Mouse (Mus musculus) left cerebral cortex, adult 9 months (tissue): ENCODE data around the gene Map3k9.

ENCODE experiments used
- DNase-seq, 2 experiments: peaks; one replicate each; pipeline ENCODE4 v3.0.0; 2022; ENCODE audit warnings: low spot score in 2 of 2

Gene Map3k9

GRCm38 (mm10) chr12:81787262-81787661 lies 6.3 kb upstream of the Map3k9 start:
- no peak for DNase-seq

GRCm38 (mm10) chr12:81783301-81783700 lies 2.3 kb upstream of the Map3k9 start:
- no peak for DNase-seq

DNA sequence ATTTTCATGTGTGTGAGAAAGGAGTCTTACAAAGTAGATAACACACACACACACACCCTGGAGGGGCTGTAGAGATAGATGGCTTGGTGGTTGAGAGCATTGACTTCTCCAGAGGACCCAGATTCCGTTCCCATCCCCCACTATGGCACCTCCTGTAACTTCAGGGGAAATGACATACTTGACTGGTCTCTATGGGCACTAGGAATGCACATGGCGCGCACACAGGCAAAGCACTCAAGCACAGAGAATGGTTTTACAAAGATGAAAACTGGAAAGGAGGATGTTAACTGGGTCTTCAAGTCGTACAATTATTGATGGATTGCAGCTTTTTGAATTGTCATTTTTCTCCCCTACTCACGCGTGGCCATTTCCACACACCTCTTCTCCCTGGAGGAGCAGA lies 1.6 kb upstream of the Map3k9 start:
- DNase-seq = no peak

DNA sequence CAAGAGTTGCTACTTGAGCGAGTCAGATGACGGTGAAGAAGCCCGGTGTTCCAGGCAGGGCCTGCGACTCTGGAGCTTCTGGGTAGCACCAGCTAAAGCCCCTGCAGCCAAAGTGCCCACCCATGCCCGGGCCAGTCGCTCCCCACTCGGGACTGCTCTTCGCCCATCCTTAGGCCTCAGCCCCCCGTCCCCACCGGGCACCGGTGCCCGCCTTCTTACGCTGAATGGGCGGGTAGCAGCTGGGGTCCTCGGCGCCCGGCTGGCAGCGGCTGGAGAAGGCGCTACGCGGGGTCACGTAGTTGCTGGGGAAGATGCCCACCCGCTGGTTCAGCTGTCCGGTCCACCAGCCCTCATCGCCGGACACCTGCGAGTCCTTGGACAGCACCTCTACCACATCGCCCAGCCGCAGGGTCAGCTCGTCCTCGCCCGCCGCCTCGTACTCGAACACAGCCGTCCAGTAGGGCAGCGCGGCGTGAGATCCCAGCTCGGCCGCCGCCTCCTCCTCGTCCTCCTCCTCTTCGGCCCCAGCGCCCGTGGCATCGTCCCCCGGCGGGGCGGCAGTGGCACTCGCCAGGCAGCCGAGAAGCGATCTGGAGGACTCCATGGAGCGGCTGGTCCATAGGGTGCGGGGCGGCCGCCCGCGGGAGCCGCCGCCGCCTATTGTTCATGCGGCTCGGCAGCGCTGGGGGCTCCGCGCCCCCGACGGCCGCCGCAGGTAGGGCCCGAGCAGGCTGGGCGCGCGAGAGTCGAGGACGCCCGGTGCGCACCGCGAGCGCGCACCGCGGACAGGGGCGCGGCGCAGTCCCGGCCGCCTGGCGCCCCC lies 493 bp downstream of the Map3k9 start:
- no peak for DNase-seq

DNA sequence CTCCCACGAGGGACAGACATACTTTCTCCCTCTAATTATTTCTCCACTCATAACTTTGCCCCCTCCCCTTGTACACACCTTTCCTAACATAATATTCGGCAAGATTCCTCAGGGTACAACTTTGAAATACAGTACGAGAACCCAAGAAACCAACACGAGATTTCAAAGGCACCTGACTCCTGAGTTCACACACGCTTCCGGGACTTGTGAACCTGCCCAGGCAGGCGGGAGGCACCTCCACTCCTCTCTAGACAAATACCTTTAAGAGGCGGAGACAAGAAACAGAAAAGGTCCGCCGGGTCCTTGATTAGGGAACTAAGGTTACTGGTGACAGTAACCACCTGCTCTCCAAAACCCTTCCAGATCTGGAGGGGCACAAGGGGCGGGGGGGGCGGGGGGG lies 1.1 kb downstream of the Map3k9 start:
- DNase-seq = no peak

DNA sequence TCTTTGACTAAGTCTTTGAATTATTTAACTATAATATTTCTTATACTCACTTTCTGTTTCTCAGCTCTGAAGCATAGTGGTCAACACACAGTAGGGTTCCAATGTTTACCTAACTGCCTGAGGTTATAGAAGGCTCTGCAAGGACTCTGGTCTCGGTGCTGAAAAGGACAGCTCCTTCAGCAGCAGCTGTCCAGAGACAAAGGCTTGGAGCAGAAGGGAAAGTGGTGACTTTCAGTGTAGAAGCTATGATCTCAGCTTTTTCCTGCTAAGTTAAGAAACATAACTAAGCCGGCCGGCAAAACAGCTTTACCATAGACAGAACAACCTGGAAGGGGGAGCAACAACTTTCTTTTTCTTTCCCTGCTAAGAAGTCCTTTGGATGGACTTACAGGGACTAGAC lies 4.8 kb downstream of the Map3k9 start:
- no peak for DNase-seq

DNA sequence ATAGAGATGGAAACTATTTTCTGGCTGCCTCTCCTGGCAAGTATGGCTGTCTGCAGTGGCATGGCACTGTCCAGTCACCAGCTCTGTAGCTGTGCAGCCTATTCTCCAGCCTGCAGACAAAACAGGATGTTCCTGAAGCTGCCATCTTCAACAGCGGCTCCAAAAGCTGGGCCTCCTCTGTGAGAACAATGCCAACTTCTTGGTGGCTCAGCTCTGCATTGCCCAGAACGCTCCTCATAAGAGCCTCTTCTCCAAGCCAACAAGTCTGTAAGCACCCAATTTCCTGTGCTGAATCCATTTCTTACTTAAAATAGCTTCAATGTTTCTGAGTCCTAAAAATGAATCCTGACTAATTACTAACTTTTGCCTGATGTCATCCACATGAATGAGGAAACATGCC lies 5.3 kb downstream of the Map3k9 start:
- no peak for DNase-seq

- DNase-seq = no peak
Observed at GRCm38 (mm10) chr12:81774186-81774585, 6.8 kb downstream of the Map3k9 start.

GRCm38 (mm10) chr12:81769458-81769857 lies 11.5 kb downstream of the Map3k9 start:
- no peak for DNase-seq

DNA sequence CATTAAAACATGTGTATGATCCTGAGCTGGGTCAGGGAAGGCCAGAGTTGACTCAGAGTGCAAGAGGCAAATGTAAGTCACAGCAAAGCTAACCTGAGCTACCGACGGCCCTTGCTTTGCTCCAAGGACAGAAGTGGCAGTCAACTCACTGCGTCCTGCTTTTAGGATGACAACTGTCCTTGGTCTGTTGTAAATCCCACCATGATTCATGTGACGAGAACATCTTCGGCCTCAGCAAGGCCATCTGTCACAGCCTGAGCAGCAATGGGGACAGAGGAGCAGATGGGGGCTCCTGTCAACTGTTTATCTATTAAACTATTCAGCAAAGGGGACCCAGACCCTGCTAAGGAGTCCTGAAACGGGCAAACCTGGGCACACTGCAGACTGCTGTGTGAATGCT lies 15.6 kb downstream of the Map3k9 start:
- DNase-seq = no peak

DNA sequence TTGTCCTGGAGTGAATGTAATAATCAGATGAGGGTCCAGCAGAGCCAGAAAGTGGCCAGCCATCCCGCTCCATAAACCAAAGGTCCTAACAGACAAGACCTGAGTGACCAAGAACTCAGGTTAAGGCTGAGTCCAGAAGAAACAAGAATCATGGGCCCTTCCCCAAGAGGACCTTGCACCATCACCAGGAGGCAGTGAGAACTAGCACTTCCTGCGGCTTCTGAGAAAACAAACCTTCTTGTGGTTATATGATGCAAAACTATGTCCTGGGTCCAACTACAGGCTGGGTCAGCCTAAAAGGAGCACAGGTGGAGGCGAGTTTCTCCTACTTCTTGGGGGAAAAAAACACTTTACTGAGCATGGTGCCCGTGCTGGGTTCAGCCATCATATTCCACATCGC lies 16.6 kb downstream of the Map3k9 start:
- DNase-seq = no peak

- peak in 1 of 2 experiments; percentile 36 for DNase-seq
Observed at GRCm38 (mm10) chr12:81754651-81755050, 26.3 kb downstream of the Map3k9 start.

GRCm38 (mm10) chr12:81751116-81751515 lies 29.9 kb downstream of the Map3k9 start:
- DNase-seq = no peak

DNA sequence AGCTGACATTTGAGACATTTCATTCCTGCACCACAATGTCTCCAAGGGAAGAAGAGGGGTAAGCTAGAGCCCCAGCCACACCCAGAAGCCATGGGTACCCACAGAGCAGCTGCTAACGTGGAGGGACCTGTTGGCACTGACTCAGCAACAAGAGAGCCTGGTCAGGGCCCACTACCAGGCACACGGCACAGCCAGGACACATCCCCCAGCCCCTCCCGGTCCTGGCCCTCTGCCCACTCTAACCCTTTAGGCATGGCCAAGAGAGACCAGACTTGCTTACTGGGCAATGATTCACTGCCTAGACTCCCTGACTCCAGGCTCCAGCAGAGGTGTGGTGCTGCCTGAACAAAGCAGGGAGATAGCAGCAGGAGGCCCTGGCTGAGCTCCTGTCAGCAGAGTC lies 32.1 kb downstream of the Map3k9 start:
- DNase-seq = no peak

DNA sequence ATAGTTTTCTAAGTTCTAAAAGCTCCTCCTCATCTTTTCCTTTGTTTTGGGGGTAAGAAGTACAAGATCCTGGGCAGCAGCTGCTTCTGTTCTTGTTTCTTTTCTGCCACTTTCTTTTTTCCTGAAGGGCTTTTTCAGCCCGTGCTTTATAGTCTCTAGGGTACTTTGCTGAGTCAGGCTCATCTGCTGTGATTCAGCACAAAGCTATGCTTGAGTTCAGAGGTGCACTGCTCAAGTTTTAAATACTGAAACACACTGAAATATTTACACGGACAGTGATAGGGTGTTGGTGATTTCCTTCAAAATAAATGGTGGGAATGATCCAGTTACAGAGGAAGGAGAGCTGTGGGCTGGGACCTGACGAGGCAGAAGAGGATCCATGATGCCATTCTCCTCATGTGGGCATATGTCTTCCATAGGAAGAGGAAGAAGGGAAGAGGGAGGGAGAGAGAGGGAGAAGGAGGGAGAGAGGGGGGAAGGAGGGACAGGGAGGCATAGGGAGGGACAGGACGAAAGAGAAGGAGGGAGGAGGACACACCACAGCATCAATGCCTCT lies 32.9 kb downstream of the Map3k9 start:
- no peak for DNase-seq

GRCm38 (mm10) chr12:81746400-81747024 lies 34.5 kb downstream of the Map3k9 start:
- DNase-seq = no peak

DNA sequence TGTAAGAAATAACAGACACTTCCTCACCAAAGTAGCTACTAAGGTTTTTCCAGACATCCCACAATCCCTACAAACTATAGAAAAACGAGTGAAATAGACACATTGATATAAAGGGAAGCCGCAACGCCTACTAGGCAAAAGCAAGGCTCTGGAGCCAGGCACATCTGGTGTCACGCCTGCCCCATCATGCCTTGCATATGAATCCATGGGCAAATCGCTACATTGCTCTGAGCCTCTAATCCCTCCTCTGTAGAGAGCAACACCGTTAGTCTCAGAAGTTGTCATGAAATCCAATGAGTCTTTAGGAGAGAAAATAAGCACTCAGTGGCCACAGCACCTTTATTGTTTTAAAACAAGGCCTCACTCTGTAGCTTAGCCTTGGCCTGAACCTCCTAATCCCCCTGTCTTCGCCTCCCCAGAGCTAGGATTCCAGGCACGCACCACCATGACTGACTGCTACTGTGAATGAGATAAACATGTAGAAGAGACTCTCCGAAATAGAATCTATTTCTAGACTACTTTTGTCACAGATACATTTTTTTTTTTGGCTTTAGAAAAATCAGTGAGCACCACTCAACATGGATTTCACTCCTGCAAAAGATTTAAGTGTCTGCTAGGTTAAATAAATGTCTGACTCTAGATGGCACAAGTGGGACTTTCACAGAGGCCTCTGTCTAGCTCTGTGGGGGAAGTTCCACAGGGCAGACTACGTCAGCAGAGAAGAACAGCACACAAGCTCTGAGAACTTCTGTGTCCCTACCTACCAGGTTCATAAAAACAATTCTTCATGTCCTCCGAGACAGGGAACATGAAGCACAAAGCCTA lies 45.5 kb downstream of the Map3k9 start:
- peak in 1 of 2 experiments; percentile 32 for DNase-seq

DNA sequence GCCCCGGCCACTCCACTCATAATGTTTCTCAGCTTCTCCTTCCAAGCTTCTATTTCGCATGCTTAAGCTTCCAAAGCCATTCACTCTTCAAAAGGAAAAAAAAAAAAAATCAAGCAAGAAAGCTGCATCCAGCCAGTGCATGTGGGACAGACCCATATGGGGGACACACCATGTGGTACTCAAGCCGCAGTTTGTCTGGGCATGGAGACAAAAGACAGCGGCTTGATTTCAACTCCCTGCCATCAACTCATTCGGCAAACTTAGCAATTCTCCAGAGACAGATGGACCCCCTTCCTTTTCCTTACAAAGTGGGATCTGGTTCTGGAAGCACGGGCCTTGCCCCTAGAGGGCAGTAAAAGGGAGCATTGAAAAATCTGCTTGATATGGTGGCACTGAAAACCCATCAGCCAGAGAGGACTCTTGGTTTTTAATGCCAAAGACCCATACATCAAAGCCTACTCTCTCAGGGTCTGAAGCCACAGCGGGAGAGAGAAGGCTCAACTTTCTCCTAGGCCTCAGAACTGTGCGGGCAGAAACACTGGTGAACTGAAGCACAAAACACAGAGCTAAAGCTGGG lies 54.6 kb downstream of the Map3k9 start:
- DNase-seq = no peak

DNA sequence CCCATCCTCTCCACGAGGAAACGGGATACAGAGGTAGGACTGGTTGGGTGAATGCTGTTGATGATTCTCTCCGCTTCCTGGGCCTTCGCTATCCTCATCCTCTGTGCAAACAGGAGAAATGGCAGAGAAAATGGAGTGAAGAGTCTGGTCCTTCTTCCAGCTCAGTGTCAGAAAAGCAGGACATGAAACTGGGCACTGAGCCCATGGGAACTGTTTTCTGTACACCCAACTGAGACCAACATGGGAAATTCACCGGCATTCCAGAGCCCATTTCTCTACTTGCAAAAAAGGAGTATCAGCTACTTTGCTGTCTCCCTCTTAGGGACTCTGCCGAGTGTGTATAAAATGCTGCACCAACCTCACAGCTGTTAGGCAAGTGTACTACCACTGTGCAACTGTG lies 56.2 kb downstream of the Map3k9 start:
- DNase-seq = no peak

GRCm38 (mm10) chr12:81723375-81723774 lies 57.6 kb downstream of the Map3k9 start:
- DNase-seq = no peak

GRCm38 (mm10) chr12:81719715-81720114 lies 61.3 kb downstream of the Map3k9 start:
- DNase-seq = no peak

DNA sequence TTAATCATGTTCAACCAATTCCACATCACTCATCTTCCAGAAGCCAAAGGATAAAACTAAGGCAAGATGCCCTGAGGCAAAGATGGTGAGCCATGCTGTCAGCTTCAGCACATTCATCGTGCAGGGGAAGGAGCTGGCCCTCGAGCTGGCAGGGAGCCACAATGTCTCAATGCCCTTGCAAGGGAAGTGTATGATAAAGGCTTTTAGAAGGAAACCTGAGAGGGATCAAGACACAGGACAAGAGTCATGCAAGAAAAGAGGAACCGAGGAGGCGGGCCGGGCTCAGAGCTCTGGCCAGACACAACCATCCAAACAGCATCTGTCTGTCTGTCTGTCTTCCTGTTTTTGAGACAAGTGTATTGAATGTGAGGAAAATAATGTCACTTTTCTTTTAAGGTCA lies 61.8 kb downstream of the Map3k9 start:
- peak in 1 of 2 experiments; percentile 42 for DNase-seq
